Mouse (Mus musculus) cortical plate, adult 2 months (tissue): Measurements from ENCODE around the gene Dcun1d4. TPM values are rescaled to one million over a fixed set of nuclear protein-coding genes. Genes with fewer than 3 reads are reported as not detected.
A peak's percentile ranks its signal among the peaks of the same experiment; 100 is the strongest.
"Not testable (repeated sequence)": the region's sequence is repeated elsewhere in the genome, so short reads cannot be mapped to it uniquely, and the experiment has no call there.

ENCODE experiments used
- H3K27ac ChIP-seq: fragments of 200-500 bp; 2 replicates; pipeline ENCODE4 v1.5.1; 2012; ENCODE audit warnings: low read length, control low read depth, inconsistent platforms; ENCODE audit not compliant: insufficient read depth
- H3K4me1 ChIP-seq: fragments of 200-500 bp; 2 replicates; pipeline ENCODE4 v1.6.1; 2011; ENCODE audit warnings: low read length; ENCODE audit not compliant: control insufficient read depth, insufficient read depth
- H3K4me3 ChIP-seq: fragments of 200-500 bp; 2 replicates; pipeline ENCODE4 v1.5.1; 2011; ENCODE audit warnings: mild to moderate bottlenecking, low read length, control low read depth; ENCODE audit not compliant: insufficient read depth
- CTCF ChIP-seq: fragments of 200-500 bp; IDR thresholded peaks from 2 replicates; pipeline ENCODE4 v1.5.1; 2011; ENCODE audit warnings: mild to moderate bottlenecking, control low read depth, low read length; ENCODE audit not compliant: insufficient read depth; ENCODE audit errors: extremely low read depth
- POLR2A ChIP-seq: fragments of 200-500 bp; IDR thresholded peaks from 2 replicates; pipeline ENCODE4 v1.6.1; 2011; ENCODE audit warnings: mild to moderate bottlenecking, low read length, control low read depth; ENCODE audit not compliant: insufficient read depth; ENCODE audit errors: extremely low read depth
- polyA plus RNA-seq: library from polyadenylated mRNA; depleted of rRNA; stranded (reverse); fragments of >200 nt; gene quantifications from 2 replicates; pipeline ENCODE4 v1.2.3, GENCODE M21; 2012

The Dcun1d4 gene
- polyA plus RNA-seq, 1 experiment = 57.6 TPM

- H3K4me1 ChIP-seq = no peaks in the 10 kb centered on the region
- no peak overlapping the region for H3K27ac ChIP-seq
- TF ChIP-seq CTCF (no peak), POLR2A (no peak)
- no peak overlapping the region for H3K4me3 ChIP-seq
Observed at GRCm38 (mm10) chr5:73474412-73475405, 6.1 kb upstream of the Dcun1d4 start.

GRCm38 (mm10) chr5:73481401-73481800, 601 bp downstream of the Dcun1d4 start:
- H3K4me3 ChIP-seq = no peak overlapping the region
- TF ChIP-seq POLR2A = no peak

GRCm38 (mm10) chr5:73482381-73482780, 1.6 kb downstream of the Dcun1d4 start:
- not testable (repeated sequence) for H3K27ac ChIP-seq, H3K4me1 ChIP-seq, H3K4me3 ChIP-seq

More at GRCm38 (mm10) chr5:73481401-73481800, 601 bp downstream of the Dcun1d4 start:
- Histone ChIP-seq H3K4me1 (peaks cover 1% of the 10 kb centered on the region; the same call in 1 of the 2 replicates), H3K27ac (no peak overlapping the region)

DNA sequence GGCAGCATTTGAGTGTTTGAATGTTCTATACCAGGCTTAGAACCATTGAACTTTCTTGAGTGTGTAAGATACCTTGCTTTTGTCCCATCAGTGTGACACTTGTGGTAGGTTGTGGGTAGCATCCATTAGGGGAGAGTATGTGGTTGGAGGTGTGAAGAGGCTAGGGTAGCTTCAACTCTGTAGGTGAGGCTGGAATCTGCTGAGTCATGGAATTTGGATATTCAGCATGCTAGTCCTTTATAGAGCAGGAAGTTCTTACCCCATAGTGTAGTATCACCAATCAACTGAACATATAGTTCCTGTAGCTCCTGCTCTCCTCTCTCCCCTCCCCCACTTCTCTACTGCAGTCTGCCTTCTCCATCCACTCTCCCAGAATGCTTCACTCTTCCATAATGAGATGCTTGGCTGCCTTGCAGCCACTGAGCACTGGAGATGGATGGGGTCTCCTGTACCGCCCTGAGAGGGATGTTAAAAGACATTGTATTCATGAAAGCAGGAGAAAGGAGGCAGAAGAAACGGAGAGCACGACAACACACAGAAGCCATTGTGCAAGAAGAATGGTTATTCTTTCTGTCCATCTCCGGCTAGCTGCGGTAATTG, 3.3 kb downstream of the Dcun1d4 start:
- Histone ChIP-seq H3K4me3 (peak overlapping the region; percentile 28), H3K4me1 (peaks cover 1% of the 10 kb centered on the region; the same call in 1 of the 2 replicates), H3K27ac (no peak overlapping the region; the same call in 1 of the 2 replicates)
- no peak for TF ChIP-seq CTCF
- no peak for TF ChIP-seq POLR2A

DNA sequence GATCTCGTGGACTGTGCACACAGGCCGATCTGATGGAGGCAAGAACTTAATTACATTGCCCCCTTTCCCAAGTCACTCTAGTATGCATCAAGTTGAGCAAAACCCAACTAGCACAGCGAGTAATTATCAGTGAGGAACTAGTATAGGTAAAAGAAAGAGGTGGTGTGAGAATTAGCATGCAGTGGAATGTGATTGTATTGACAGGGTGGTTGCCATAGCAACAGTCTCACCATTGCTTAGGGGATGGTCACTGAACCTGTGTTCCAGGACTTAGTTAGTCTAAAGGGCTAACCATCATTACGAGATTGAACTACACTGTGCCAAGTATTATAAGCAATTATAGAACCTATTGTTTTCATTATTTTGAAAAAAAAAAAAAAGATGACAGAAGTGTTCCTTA, 5.7 kb downstream of the Dcun1d4 start:
- Histone ChIP-seq H3K27ac (no peak overlapping the region), H3K4me3 (no peak overlapping the region), H3K4me1 (peaks cover 1% of the 10 kb centered on the region)
- TF ChIP-seq CTCF (no peak), POLR2A (no peak)

- TF ChIP-seq POLR2A = no peak
- TF ChIP-seq CTCF = no peak
- no peak overlapping the region for H3K27ac ChIP-seq
- peak overlapping the region; percentile 83 for H3K4me3 ChIP-seq
- no peaks in the 10 kb centered on the region; the same call in 1 of the 2 replicates for H3K4me1 ChIP-seq
Observed at GRCm38 (mm10) chr5:73489915-73490314, 9.1 kb downstream of the Dcun1d4 start.

GRCm38 (mm10) chr5:73490596-73491073, 9.8 kb downstream of the Dcun1d4 start:
- H3K4me1 ChIP-seq = no peaks in the 10 kb centered on the region; the same call in 1 of the 2 replicates
- TF ChIP-seq CTCF (no peak), POLR2A (peak; percentile 75; the same call in 1 of the 2 replicates)
- 0 out of 2 replicates have a peak overlapping the region, but pooled peaks have one; percentile 12 for H3K27ac ChIP-seq
- H3K4me3 ChIP-seq = peak overlapping the region; percentile 83

- Histone ChIP-seq H3K4me3 (peak overlapping the region; percentile 83), H3K27ac (peak overlapping the region; percentile 79), H3K4me1 (no peaks in the 10 kb centered on the region; the same call in 1 of the 2 replicates)
- TF ChIP-seq POLR2A = peak; percentile 76; the same call in 1 of the 2 replicates
- TF ChIP-seq CTCF = no peak
Observed at GRCm38 (mm10) chr5:73491074-73491836, 10.5 kb downstream of the Dcun1d4 start.

DNA sequence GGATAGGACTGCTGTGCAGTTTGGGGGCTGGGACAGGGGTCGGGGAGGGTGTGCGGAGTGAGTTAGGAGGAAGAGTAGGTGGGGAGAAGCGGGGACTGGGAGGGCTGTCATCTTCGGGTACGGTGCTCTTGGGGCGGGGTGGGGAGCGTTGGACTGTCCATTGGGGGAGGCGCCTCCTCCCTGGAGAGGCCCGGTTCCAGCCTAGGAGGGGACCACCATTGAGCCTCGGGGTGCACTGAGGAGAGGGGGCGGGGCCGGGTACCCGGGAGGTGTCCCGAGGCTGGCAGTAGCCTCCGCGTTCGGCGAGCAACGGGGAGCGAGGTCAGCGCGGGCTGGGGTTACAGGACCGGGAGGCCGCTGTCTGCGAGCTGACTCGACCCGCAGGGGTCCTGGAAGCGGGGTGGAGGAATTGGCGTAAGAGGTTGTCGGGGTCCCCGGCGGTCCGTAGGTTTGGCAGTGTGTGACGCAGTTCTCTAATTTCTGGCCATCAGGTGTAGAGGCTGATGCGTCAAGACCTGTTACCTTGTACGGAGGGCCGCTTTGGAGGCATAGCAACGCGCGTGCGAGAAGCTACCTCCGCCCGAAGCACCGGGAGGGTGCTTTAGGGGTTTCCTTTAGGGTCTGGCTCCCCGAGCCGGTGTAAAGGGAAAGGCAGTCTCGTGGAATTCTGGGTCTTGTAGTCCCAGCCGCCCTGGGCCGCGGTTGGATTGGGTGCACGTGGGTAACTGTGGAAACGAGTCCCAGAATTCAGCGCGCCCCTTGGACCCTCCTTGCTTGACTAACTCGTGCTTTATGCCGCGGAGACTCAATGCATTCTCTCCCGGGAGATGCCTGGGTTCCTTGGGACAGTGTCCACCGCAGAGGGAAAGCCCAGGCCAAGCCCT, 11.3 kb downstream of the Dcun1d4 start:
- Histone ChIP-seq H3K27ac (peak overlapping the region; percentile 47; the same call in 1 of the 2 replicates), H3K4me1 (peaks cover 1% of the 10 kb centered on the region; the same call in 1 of the 2 replicates), H3K4me3 (peak overlapping the region; percentile 83)
- no peak for TF ChIP-seq CTCF
- TF ChIP-seq POLR2A = peak; percentile 86
